Mouse (Mus musculus) heart, postnatal 10 days (tissue): ENCODE results near the gene Dhx40. TPM values are rescaled to one million over a fixed set of nuclear protein-coding genes. Genes with fewer than 3 reads are reported as not detected.
A peak's percentile ranks its signal among the peaks of the same experiment; 100 is the strongest.
"Not testable (repeated sequence)": the region's sequence is repeated elsewhere in the genome, so short reads cannot be mapped to it uniquely, and the experiment has no call there.

Experiments
- DNase-seq, 2 experiments: peaks; one replicate each; pipeline ENCODE4 v3.0.0; 2021
- intact Hi-C: fragments of 180-260 bp; cut with DNase I; formaldehyde crosslinking; loops from one replicate; pipeline ENCODE4 v1.15.1; 2025
- total RNA-seq, 2 experiments: library from RNA; stranded (reverse); gene quantifications; 2 replicates each; pipeline ENCODE4 v1.2.3; 2021

The Dhx40 gene
- total RNA-seq, 2 experiments from 2014 or later = 19.7 to 21.5 TPM

DNA sequence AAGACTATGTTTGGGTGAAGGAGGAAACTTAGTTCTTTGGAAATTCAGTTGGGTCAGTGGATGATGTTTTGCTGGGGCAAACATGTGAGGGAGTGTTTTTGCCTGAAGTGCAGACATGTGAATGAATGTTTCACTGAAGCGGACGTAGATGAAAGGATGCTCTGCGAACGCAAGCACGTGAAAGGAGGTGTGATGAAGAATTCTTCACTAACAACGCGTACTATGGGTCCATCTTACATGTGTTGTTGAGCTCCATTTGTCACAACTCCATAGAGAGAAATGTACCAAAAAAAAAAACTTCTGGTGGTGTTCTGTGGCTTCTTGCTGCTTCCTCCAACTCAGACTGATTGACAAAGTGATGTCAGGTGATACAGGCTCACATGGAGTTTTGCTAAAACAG lies 15.0 kb upstream of the Dhx40 start:
- intact Hi-C loops = no loop called here
- DNase-seq = no peak

DNA sequence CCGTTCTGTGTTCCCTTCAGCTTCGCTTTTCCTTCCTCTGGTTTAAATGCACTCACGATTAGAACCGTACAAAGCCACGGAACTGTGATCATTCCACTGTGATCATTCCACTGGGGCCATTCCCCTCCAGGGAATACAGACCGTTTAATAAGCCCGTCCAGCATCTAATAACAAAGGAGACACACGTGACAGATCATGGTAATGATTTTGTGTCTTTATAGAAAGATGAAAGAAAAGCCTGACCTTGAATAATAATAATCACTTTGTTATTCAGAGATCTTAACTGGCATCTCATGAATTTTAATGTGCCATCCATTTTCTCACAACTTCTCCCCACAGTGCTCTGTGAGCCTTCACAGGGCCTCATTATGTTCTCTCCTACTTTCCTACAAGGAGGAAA lies 12.0 kb upstream of the Dhx40 start:
- DNase-seq = no peak
- intact Hi-C loops = no loop called here

- intact Hi-C loops = no loop called here
- DNase-seq = no peak
Observed at GRCm38 (mm10) chr11:86818928-86819327, 11.4 kb upstream of the Dhx40 start.

- intact Hi-C loops, DNase-seq: not testable (repeated sequence)
Observed at GRCm38 (mm10) chr11:86816288-86816687, 8.7 kb upstream of the Dhx40 start.

GRCm38 (mm10) chr11:86814481-86814880 lies 6.9 kb upstream of the Dhx40 start:
- intact Hi-C loops, DNase-seq: not testable (repeated sequence)

GRCm38 (mm10) chr11:86813256-86813655 lies 5.7 kb upstream of the Dhx40 start:
- DNase-seq, intact Hi-C loops: not testable (repeated sequence)

- intact Hi-C loops = no loop called here
- no peak for DNase-seq
Observed at GRCm38 (mm10) chr11:86811326-86811630, 3.7 kb upstream of the Dhx40 start.

DNA sequence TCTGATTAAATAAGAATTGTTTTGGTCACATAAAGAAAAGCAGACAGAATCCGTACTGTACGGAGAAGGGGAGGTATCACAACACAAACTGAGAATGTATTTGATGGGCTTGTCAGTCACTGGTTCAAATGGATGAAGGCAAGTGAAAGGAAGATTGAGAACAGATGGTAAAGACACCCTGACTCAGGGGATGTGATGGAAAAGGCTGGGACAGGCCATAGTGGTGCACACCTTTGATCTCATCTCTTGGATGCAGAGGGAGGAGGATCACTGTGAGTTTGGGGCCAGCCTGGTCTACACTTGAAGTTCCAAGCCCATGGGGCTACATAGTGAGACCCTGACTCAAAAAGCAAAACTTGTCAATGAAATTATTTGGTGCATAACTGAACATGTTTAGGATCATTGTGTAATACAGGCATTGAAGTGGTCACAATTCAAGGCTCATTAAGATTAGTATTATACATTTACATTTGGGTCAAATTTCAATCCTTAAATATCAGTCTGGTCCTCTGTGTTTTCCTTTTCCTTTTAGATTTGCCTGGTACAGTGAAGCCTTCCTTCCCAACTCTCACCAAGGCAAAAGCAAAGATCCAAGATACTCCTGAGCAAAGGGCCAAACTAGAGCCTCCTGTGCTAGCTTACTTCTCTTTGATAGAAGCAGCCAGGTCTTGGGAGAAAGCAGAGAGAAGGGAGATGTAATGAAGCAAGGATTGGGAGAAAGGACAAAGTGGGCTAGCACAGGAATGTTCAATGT lies 3.2 kb upstream of the Dhx40 start:
- intact Hi-C loops = no loop called here
- no peak for DNase-seq

- intact Hi-C loops = loop anchor here (5.0 kb wide), 1 partner anchor 182 kb away; the partner anchor contains the start of gene Ypel2
- DNase-seq = no peak
Observed at GRCm38 (mm10) chr11:86809828-86810227, 2.3 kb upstream of the Dhx40 start.

GRCm38 (mm10) chr11:86807001-86807477 lies 507 bp downstream of the Dhx40 start:
- peak in 1 of 2 experiments; percentile 61 for DNase-seq
- intact Hi-C loops = loop anchor here (2.0 to 5.0 kb wide), 2 partner anchors 30 to 185 kb away; partner anchors contain the start of gene Ypel2

GRCm38 (mm10) chr11:86794161-86794560 lies 13.4 kb downstream of the Dhx40 start:
- intact Hi-C loops = no loop called here

DNA sequence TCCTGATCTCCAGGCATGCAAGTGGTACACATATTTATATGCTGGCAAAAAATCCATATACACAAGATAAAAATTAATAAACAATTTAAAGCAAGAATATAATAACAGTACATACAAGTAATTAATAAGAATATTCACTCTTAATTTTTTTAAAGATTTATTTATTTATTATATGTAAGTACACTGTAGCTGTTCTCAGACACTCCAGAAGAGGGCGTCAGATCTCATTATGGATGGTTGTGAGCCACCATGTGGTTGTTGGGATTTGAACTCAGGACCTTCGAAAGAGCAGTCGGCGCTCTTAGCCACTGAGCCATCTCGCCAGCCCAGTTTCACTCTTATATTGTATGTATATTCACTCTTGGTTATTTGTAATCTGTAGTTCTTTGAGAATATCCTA lies 20.1 kb downstream of the Dhx40 start:
- intact Hi-C loops, DNase-seq: not testable (repeated sequence)

More at GRCm38 (mm10) chr11:86794161-86794560, 13.4 kb downstream of the Dhx40 start:
- DNase-seq = no peak

DNA sequence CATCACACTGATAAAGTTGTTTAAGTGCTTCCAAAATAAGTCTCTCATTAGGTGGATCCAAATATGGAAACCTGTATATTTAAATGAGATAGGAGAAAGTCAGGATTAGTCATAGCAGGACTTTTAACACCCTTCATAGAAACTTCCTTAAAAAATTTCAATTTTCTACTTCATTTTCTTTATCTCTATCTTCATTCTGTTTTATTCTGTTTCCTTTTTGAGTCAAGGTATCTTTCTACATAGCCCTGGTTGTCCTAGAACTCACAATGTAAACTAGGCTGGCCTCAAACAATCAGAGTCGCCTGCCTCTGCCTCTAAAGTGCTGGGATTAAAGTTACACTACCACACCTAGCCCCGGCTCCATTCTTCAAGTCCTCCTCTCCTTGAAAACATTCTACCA lies 21.8 kb downstream of the Dhx40 start:
- intact Hi-C loops = no loop called here

DNA sequence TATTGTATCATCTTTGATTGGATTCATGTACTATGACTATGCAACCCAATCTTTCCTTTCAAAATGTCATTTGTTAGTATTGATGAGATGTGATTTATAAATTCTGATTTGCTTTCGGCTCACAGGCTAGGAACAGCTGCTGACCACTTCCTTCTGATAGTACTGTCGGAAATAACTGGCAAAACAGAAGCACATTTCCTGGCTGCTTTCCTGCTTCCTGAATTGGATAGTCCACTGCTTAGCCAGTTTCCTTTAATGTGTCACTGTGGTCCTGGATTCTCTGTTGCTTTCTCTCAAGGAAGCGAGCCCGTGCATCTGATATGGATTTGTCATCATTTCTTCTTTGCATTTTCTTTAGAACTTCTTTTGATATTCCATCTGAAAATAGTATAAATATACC lies 37.7 kb downstream of the Dhx40 start:
- DNase-seq = no peak
- intact Hi-C loops = no loop called here

More for the DNA sequence above, 21.8 kb downstream of the Dhx40 start:
- DNase-seq = no peak

DNA sequence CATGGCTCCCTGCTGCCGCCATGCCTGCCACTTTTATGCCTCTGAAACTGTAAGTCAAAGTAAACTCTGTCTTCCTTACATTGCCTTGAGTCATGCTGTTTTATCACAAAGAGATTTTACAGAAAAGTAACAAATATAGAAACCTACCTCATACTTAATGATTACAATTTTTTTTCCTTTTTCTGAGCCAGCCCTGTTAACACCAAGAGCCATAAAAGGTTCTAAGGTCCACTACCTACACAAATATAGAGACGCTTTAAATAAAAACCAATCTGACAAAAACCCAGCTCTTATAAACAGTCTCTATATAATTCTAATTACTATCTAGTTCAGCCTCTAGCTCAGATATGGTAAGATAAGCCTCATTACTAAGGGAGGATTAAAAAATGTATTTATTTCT lies 43.0 kb downstream of the Dhx40 start:
- DNase-seq = no peak
- intact Hi-C loops = loop anchor here (5.0 kb wide), 1 partner anchor 33 kb away; no protein-coding TSS in a partner anchor

DNA sequence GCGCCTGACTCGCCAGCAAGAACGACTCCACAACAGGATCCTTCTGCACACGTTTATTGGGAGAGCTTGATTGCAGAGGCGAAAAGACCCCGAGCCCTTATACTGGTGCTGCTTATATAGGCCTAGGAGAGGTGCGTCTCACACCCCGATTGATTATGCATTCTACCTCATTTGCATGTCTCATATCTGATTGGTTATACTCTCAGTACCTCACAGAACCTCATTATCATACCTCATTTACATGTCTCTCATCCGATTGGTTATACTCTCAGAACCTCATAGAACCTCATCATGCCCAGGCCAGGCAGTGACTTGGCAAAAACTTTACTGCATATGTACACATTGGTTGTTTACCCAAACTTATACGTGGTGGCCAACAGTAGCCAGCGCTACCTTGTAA lies 44.4 kb downstream of the Dhx40 start:
- not testable (repeated sequence) for DNase-seq
- intact Hi-C loops = loop anchor here (5.0 kb wide), 1 partner anchor 34 kb away; no protein-coding TSS in a partner anchor

- DNase-seq = no peak
- intact Hi-C loops = loop anchor here (5.0 kb wide), 1 partner anchor 37 kb away; no protein-coding TSS in a partner anchor
Observed at GRCm38 (mm10) chr11:86760357-86760756, 47.2 kb downstream of the Dhx40 start.

DNA sequence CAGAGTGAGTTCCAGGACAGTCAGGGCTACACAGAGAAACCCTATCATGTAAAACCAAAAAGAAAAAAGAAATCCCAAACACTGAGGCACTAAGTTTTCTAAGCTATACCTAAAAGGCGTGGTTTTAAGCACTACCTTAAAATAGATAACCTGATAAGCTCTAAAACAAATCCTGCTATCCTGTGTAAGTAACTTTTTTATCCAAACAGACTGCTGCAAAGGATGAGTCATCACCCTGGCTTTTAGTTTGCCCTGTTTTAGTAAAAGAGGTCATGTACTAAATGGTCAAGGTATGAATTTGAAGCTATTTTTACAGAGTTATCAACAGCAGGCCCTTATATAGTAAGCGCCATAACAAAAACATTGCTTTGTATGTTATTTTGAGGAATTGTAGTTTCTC lies 47.7 kb downstream of the Dhx40 start:
- intact Hi-C loops = loop anchor here (5.0 kb wide), 2 partner anchors 37 to 77 kb away; no protein-coding TSS in a partner anchor
- DNase-seq = no peak

GRCm38 (mm10) chr11:86759226-86759625 lies 48.3 kb downstream of the Dhx40 start:
- no peak for DNase-seq
- intact Hi-C loops = loop anchor here (5.0 kb wide), 1 partner anchor 78 kb away; no protein-coding TSS in a partner anchor

GRCm38 (mm10) chr11:86758559-86758958 lies 49.0 kb downstream of the Dhx40 start:
- intact Hi-C loops = loop anchor here (5.0 kb wide), 1 partner anchor 79 kb away; no protein-coding TSS in a partner anchor
- no peak for DNase-seq

DNA sequence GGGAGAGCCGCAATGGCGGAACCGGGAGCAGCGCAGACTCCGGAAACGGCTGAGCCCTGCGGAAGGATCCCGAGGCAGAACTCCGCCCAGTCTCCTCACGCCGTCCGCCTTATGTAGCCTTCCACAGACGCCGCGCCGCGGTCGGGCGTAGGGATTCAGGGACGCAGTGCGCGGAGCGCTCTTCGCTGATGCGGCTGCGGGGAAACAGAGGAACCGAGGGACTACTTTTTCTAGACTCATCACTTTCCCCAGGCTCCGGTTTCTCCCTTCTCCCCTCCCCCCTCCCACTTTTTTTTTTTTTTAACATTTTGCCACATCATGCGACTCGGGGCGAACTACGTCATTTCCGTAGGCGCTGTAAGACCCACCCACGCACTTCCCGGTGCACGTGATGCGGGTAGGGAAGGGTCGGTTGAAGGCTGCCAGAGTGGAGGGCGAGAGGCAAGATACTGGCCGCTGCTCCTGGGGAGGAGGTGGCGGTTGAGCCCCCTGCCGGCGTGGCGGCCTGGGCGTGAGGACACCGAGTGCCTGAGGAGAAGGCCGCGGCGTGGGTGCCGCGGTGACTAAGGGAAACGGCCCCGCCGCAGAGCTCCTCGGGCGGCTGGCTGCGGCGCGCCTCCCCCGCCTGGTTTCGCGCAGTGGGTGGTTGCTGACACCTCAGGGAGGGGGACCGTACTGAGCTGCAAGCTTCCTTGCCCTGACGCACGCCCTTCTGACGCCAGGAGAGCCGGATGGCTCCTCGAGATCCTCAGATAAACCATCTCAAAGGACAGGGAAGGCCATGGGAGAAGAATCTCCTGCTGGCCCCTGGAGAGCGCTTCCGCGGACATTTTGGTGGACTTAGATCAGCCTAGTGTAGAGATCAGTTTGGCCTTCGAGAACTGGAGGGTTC lies 49.8 kb downstream of the Dhx40 start, which contains the start of gene Cltc:
Gene Cltc, minus strand, starts transcription at position 86 of the 892 bp plus-strand sequence.
- intact Hi-C loops = loop anchor here (5.0 kb wide), 1 partner anchor 80 kb away; no protein-coding TSS in a partner anchor

More for the DNA sequence above, 49.8 kb downstream of the Dhx40 start, which contains the start of gene Cltc:
- DNase-seq = peak; percentile 97 to 98
